Mouse (Mus musculus) neural tube, embryonic 15.5 days (tissue): ENCODE measurements around the gene 2010111I01Rik. TPM values are rescaled to one million over a fixed set of nuclear protein-coding genes. Genes with fewer than 3 reads are reported as not detected.

Experiments used
- ATAC-seq: fragments of 200-750 bp; cut with Nextera tagmentation; 2 replicates; pipeline ENCODE4 v1.8.0; 2017; ENCODE audit warnings: mild to moderate bottlenecking, moderate TSS enrichment, moderate library complexity; ENCODE audit not compliant: low FRiP score
- H3K27ac ChIP-seq: fragments of 300-500 bp; sonication (generic); replicated peaks from 2 replicates; pipeline ENCODE4 v1.5.1; 2015; ENCODE audit warnings: mild to moderate bottlenecking, inconsistent platforms
- H3K27me3 ChIP-seq: fragments of 300-500 bp; sonication (generic); replicated peaks from 2 replicates; pipeline ENCODE4 v1.6.1; 2015; ENCODE audit warnings: inconsistent platforms
- H3K36me3 ChIP-seq: fragments of 300-500 bp; sonication (generic); 2 replicates; pipeline ENCODE4 v1.6.1; 2015; ENCODE audit warnings: inconsistent platforms
- H3K4me1 ChIP-seq: fragments of 300-500 bp; sonication (generic); 2 replicates; pipeline ENCODE4 v1.6.1; 2015; ENCODE audit warnings: inconsistent platforms
- H3K4me2 ChIP-seq: fragments of 300-500 bp; sonication (generic); 2 replicates; pipeline ENCODE4 v1.6.1; 2015; ENCODE audit warnings: inconsistent platforms, mild to moderate bottlenecking, moderate library complexity
- H3K4me3 ChIP-seq: fragments of 300-500 bp; sonication (generic); replicated peaks from 2 replicates; pipeline ENCODE4 v1.5.1; 2015; ENCODE audit warnings: mild to moderate bottlenecking, inconsistent platforms
- H3K9ac ChIP-seq: fragments of 300-500 bp; sonication (generic); replicated peaks from 2 replicates; pipeline ENCODE4 v1.6.1; 2015; ENCODE audit warnings: mild to moderate bottlenecking, inconsistent platforms
- H3K9me3 ChIP-seq: fragments of 300-500 bp; sonication (generic); replicated peaks from 2 replicates; pipeline ENCODE4 v1.6.1; 2016; ENCODE audit warnings: inconsistent platforms
- WGBS: fragments of 180-500 bp; shearing (Covaris S2); methylation state at CpG from one replicate; pipeline ENCODE4 v1.1.7; 2015; ENCODE audit warnings: mixed read lengths; 5-methylcytosine and 5-hydroxymethylcytosine counted together
- polyA plus RNA-seq: library from polyadenylated mRNA; unstranded; fragments of >200 nt; fragmentation: Nextera tagmentation; extraction: Ambion mirVana; gene quantifications from 2 replicates; pipeline ENCODE4 v1.2.1, GENCODE M21; 2015

The 2010111I01Rik gene
- polyA plus RNA-seq, 1 experiment from 2014 or later: 36.1 TPM

DNA sequence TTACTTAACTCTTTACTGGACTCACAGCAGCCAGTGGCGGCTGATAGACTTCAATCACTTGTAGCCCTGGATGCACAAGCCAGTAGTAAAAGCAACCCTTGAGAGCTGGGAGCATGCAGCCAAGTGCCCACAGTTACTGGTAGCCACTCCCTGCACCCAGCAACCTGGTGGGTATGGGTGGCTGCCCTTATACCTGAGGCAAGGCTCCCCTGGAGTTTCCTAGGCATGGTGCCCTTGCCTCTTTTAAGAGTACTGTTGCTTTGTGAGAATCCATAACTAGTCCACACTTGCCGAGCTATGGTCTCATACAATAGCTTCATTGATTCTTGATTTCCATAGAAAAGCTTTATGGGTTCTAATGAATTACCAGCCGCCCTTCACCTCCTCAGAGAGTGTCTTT is 279.7 kb downstream of the 2010111I01Rik start:
- Histone ChIP-seq H3K9me3 (no peaks in the 10 kb centered on the region), H3K4me3 (no peak overlapping the region), H3K9ac (no peak overlapping the region), H3K4me1 (peaks cover 36% of the 10 kb centered on the region), H3K27me3 (no peaks in the 10 kb centered on the region), H3K27ac (no peak overlapping the region), H3K4me2 (no peak overlapping the region; the same call in 1 of the 2 replicates), H3K36me3 (no peaks in the 10 kb centered on the region)
- WGBS: 36% methylated on average over 3 of the region's 3 CpGs
- ATAC-seq: no peak

- Histone ChIP-seq H3K4me3 (no peak overlapping the region), H3K4me2 (peak overlapping the region; percentile 5; the same call in 1 of the 2 replicates), H3K36me3 (no peaks in the 10 kb centered on the region), H3K27me3 (no peaks in the 10 kb centered on the region), H3K9ac (no peak overlapping the region), H3K9me3 (no peaks in the 10 kb centered on the region), H3K4me1 (peaks cover 38% of the 10 kb centered on the region), H3K27ac (no peak overlapping the region)
- WGBS: 22% methylated on average over 9 of the region's 9 CpGs
- ATAC-seq: no peak
Measured at GRCm38 (mm10) chr13:63245218-63245617, 280.5 kb downstream of the 2010111I01Rik start.

DNA sequence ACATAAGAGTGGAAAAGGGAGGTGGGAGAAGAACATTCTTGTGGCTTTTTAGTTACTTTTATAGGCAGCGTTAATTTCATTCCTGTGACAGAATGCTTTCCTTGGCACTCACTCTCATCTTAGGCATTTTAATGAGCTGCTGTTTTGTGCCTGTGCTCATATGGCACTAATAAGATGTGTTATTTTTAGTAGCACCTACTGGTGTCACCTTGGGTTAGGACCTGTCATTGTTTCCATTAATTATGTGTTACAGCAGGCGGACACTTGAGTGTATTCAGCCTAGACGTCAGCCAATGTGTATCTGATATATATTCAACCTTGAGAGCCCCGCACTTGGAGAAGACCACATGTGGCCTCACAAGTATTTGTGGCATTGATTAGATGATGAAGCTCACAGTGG is 281.1 kb downstream of the 2010111I01Rik start:
- H3K4me1 ChIP-seq: peaks cover 33% of the 10 kb centered on the region
- no peaks in the 10 kb centered on the region for H3K36me3 ChIP-seq
- no peak overlapping the region for H3K4me3 ChIP-seq
- no peak for ATAC-seq
- no peak overlapping the region for H3K4me2 ChIP-seq
- H3K9me3 ChIP-seq: no peaks in the 10 kb centered on the region
- whole genome bisulfite sequencing: 43% methylated on average over 4 of the region's 4 CpGs
- H3K27ac ChIP-seq: no peak overlapping the region
- no peaks in the 10 kb centered on the region for H3K27me3 ChIP-seq
- H3K9ac ChIP-seq: no peak overlapping the region

DNA sequence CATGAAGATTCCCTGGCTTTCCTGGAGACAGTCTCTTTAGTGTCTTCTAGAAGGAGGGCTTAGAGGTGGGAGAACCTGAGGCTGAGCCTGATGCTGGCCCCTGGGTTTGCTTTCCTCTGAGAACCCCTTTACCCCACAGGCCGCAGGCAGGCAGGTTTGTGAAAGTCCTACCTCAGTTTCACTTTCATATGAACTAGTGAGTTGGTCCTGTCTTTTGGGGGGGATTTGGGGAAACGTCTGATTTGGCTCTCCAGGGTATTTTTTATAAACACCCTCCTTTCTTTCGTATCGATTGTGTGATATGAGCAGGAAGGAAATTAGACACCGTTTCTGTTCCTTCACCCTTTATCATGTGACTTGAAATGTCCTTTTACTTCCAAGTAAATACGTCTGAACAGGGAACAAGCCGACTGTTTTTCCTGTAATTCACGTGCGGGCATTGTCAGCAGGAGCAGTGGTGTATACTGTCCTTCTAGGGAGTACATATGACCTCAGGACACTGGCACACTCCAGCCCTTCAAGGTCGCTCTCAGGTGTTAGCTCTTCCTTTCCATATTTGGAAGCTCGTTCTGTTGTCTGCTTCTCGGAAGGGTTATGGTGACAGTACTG is 281.7 kb downstream of the 2010111I01Rik start:
- Histone ChIP-seq H3K9me3 (no peaks in the 10 kb centered on the region), H3K4me3 (no peak overlapping the region), H3K4me2 (no peak overlapping the region), H3K9ac (no peak overlapping the region), H3K36me3 (no peaks in the 10 kb centered on the region), H3K27ac (no peak overlapping the region), H3K4me1 (peaks cover 28% of the 10 kb centered on the region), H3K27me3 (no peaks in the 10 kb centered on the region)
- WGBS: 79% methylated on average over 12 of the region's 12 CpGs
- ATAC-seq: no peak

GRCm38 (mm10) chr13:63247041-63247440 is 282.3 kb downstream of the 2010111I01Rik start:
- Histone ChIP-seq H3K9me3 (no peaks in the 10 kb centered on the region), H3K27me3 (no peaks in the 10 kb centered on the region), H3K9ac (no peak overlapping the region), H3K4me3 (no peak overlapping the region), H3K27ac (no peak overlapping the region), H3K4me1 (peaks cover 22% of the 10 kb centered on the region; the same call in 1 of the 2 replicates), H3K36me3 (no peaks in the 10 kb centered on the region), H3K4me2 (no peak overlapping the region)
- WGBS: 47% methylated on average over 7 of the region's 7 CpGs
- ATAC-seq: no peak

GRCm38 (mm10) chr13:63247631-63248030 is 282.9 kb downstream of the 2010111I01Rik start:
- Histone ChIP-seq H3K9ac (no peak overlapping the region), H3K27ac (no peak overlapping the region), H3K4me2 (no peak overlapping the region), H3K4me3 (no peak overlapping the region), H3K4me1 (peaks cover 16% of the 10 kb centered on the region; the same call in 1 of the 2 replicates), H3K36me3 (no peaks in the 10 kb centered on the region), H3K27me3 (no peaks in the 10 kb centered on the region), H3K9me3 (no peaks in the 10 kb centered on the region)
- WGBS: 92% methylated on average over 11 of the region's 11 CpGs
- no peak for ATAC-seq

- Histone ChIP-seq H3K27me3 (no peaks in the 10 kb centered on the region), H3K4me2 (no peak overlapping the region), H3K4me1 (peaks cover 12% of the 10 kb centered on the region; the same call in 1 of the 2 replicates), H3K27ac (no peak overlapping the region), H3K9me3 (no peaks in the 10 kb centered on the region), H3K4me3 (no peak overlapping the region), H3K9ac (no peak overlapping the region), H3K36me3 (no peaks in the 10 kb centered on the region)
- ATAC-seq: no peak
- 93% methylated on average over 10 of the region's 10 CpGs for WGBS
Measured at GRCm38 (mm10) chr13:63248318-63248717, 283.6 kb downstream of the 2010111I01Rik start.

GRCm38 (mm10) chr13:63249171-63249570 is 284.5 kb downstream of the 2010111I01Rik start:
- H3K9me3 ChIP-seq: no peaks in the 10 kb centered on the region
- no peak overlapping the region for H3K4me2 ChIP-seq
- peaks cover 12% of the 10 kb centered on the region; the same call in 1 of the 2 replicates for H3K4me1 ChIP-seq
- no peaks in the 10 kb centered on the region for H3K36me3 ChIP-seq
- H3K27ac ChIP-seq: no peak overlapping the region
- H3K4me3 ChIP-seq: no peak overlapping the region
- WGBS: 87% methylated on average over 7 of the region's 7 CpGs
- no peaks in the 10 kb centered on the region for H3K27me3 ChIP-seq
- no peak for ATAC-seq
- no peak overlapping the region for H3K9ac ChIP-seq

DNA sequence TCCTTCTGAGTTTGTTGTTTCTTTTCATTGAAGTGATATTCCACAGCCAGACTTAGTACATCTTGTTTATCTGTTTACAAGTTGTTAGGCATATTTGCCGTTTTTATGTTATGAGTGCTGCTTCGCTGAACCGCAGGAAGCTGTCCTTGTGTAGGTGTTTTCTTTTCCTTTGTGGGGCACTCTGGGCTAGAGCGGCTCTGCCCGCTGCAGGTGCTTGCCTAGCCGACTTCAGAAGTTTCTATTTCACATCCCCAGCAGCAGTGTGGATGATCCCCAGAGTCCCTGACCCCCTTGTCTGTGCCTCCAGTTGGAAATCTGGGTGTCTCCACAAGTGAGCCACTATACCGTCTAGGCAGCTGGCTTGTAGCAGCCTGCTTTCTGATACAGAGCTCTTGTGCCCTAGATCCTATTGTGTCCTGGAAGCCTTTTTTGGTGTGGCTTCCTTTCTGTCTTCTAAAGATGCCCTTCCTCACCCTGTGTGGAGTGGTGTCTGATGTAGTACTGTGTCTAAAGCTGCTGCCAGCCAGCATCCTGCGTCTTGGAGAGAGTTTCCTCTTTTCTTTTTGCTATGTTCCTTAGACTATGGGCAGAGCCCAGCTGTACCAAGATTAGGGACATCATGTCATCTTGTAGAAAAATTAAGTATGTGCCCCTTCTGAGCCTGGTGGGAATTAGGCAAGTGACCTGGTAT is 285.2 kb downstream of the 2010111I01Rik start:
- WGBS: 81% methylated on average over 8 of the region's 8 CpGs
- ATAC-seq: no peak

DNA sequence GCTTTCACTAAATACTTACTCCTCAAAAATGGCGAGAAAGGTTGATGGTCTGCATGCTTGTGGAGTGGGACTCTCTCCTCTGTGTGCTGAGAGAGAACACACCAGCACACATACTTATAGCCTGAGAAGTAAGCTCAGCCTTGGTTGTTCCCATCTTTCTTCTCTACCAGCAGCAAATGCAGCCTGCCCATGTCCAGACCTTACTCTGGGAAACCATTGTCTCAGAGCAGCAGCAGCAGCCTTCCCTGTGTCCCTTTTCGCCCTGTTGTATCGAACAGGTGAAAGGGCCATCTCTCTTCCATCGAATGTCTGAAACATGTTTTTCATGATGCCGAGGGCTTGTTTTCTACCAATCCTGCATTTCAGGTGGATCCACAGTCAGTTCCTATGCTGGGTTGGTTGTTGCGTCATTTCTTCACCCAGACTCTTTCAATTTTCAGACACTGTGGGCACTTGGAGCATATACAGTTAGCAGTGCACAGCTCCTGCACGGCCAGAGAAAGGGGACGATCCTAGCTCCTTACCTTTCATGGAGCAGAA is 285.8 kb downstream of the 2010111I01Rik start:
- H3K27ac ChIP-seq: no peak overlapping the region
- no peak overlapping the region for H3K9ac ChIP-seq
- 93% methylated on average over 8 of the region's 8 CpGs for WGBS
- H3K9me3 ChIP-seq: no peaks in the 10 kb centered on the region
- no peak overlapping the region for H3K4me3 ChIP-seq
- no peak for ATAC-seq
- H3K36me3 ChIP-seq: no peaks in the 10 kb centered on the region
- H3K4me2 ChIP-seq: no peak overlapping the region
- no peaks in the 10 kb centered on the region for H3K27me3 ChIP-seq
- 0 out of 2 replicates have a peak, but pooled peaks cover 3% of the 10 kb centered on the region for H3K4me1 ChIP-seq

More for the DNA sequence above, 285.2 kb downstream of the 2010111I01Rik start:
- Histone ChIP-seq H3K9me3 (no peaks in the 10 kb centered on the region), H3K4me2 (no peak overlapping the region), H3K27me3 (no peaks in the 10 kb centered on the region), H3K27ac (no peak overlapping the region), H3K36me3 (no peaks in the 10 kb centered on the region), H3K9ac (no peak overlapping the region), H3K4me1 (0 out of 2 replicates have a peak, but pooled peaks cover 8% of the 10 kb centered on the region), H3K4me3 (no peak overlapping the region)

GRCm38 (mm10) chr13:63251118-63251889 is 286.6 kb downstream of the 2010111I01Rik start:
- Histone ChIP-seq H3K27ac (no peak overlapping the region), H3K9me3 (no peaks in the 10 kb centered on the region), H3K4me2 (no peak overlapping the region), H3K4me3 (no peak overlapping the region), H3K4me1 (0 out of 2 replicates have a peak, but pooled peaks cover 3% of the 10 kb centered on the region), H3K9ac (no peak overlapping the region), H3K27me3 (no peaks in the 10 kb centered on the region), H3K36me3 (no peaks in the 10 kb centered on the region)
- ATAC-seq: no peak
- 70% methylated on average over 12 of the region's 12 CpGs for WGBS
